Mouse (Mus musculus) liver, embryonic 14.5 days (tissue): ENCODE data around the gene Txnrd2.

Source experiments
- CTCF ChIP-seq: IDR thresholded peaks from 2 replicates; pipeline ENCODE4 v1.5.1; 2016; ENCODE audit warnings: antibody characterized with exemption, low read depth, control low read depth
- EP300 ChIP-seq: IDR thresholded peaks from 2 replicates; pipeline ENCODE4 v1.6.1; 2016; ENCODE audit warnings: antibody characterized with exemption, low read depth

DNA sequence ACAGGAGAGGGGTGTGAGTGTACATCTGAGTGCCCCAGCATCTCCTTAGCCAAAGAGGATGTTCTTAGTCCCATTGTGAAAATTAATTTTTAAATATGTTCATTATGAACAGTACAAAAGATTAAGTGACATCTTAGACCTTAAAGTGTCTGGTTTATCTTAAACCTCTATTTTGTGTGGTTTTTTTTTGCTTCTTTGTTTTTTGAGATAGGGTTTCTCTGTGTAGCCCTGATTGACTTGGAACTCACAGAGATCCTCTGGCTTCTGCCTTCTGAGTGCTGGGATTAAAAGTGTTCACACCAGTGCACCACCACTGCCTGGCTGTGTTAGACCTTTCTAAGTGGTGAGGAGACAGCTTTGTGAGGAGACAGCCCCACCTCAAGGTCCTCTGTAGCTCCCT lies 32.5 kb downstream of the Txnrd2 start:
- TF ChIP-seq CTCF (no peak), EP300 (no peak)
